Mouse (Mus musculus): ENCODE measurements around the gene Scd4. TPM values are rescaled to one million over a fixed set of nuclear protein-coding genes. Genes with fewer than 3 reads are reported as not detected.

The Scd4 gene
- polyA plus RNA-seq, 1 experiment from 2014 or later = 0.16 TPM

DNA sequence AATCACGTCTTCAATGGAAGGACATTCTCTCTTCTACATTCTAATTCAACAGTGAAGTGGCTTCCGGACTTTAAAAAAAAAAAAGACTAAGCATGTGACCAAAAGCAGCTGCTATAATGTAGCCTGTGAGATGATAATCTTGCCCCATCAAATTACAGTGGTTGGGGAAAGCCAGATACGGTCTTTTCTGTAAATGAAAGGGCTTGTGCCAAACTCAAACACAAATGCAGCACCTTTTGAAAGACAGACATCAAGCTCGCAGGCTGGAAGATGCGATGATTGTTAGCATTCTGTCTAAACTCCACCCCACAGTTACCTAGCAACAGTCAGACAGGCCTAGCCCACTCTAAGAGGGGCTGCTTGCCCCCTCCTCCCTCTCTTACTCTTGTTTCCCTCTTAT lies 22.1 kb upstream of the Scd4 start:
- H3K4me1 ChIP-seq (replicated peaks; ENCODE audit: control insufficient read depth, insufficient read depth, low read length) = peaks cover 18% of the 10 kb centered on the region
- 65% methylated on average over 5 of the region's 5 CpGs for WGBS
- DNase-seq (ENCODE audit: low spot score) = peak; percentile 30
- H3K27ac ChIP-seq (ENCODE audit: low read depth, low read length) = no peak overlapping the region
- H3K9me3 ChIP-seq (ENCODE audit: control insufficient read depth, low read length) = no peaks in the 10 kb centered on the region
- peaks cover 12% of the 10 kb centered on the region; the same call in 1 of the 2 replicates for H3K36me3 ChIP-seq (ENCODE audit: control insufficient read depth, insufficient read depth, low read length)
- no peak overlapping the region for H3K9ac ChIP-seq (ENCODE audit: low read depth, low read length)
- ATAC-seq (replicated peaks; ENCODE audit: low FRiP score) = no peak
- no peak overlapping the region for H3K4me2 ChIP-seq
- no peak overlapping the region for H3K4me3 ChIP-seq (ENCODE audit: low read depth, low read length)
- no peaks in the 10 kb centered on the region for H3K27me3 ChIP-seq (replicated peaks; ENCODE audit: control insufficient read depth, insufficient read depth, low read length)

DNA sequence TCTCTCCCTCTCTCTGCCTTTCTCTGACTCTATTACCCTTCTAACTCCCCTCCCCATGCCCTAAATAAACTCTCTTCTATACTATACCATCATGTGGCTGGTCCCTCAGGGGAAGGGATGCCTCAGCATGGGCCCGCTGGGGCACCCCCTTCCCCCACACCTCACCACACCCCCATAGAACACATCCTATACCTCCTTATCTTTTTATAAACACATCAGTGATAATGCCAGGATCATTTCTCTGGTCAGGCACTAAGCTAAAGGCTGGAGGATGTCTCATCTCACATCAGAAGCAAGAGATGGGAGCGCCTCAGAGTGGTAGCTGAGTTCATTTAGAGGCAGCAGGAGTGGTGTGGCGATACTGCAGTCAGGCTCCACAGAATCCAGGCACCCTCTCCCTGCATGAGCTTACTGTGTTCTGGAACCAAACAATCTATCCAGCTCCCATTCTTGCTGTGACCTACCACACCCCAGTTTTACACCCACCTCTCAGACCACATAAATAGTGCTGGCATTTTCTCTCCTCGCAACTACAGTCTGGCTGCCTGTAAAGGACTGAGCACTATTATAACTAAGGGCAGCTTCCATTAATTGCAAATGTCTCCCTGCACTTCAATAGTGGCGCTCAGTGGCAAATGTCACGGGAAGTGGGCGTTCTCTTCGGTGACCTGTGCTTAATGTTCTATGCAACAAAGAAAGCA lies 21.4 kb upstream of the Scd4 start:
- peaks cover 7% of the 10 kb centered on the region; the same call in 1 of the 2 replicates for H3K36me3 ChIP-seq (ENCODE audit: control insufficient read depth, insufficient read depth, low read length)
- no peak overlapping the region for H3K27ac ChIP-seq (ENCODE audit: low read depth, low read length)
- DNase-seq (ENCODE audit: low spot score) = peak; percentile 29
- no peak overlapping the region for H3K4me2 ChIP-seq
- WGBS = 76% methylated on average over 8 of the region's 8 CpGs
- H3K9ac ChIP-seq (ENCODE audit: low read depth, low read length) = no peak overlapping the region
- H3K4me1 ChIP-seq (replicated peaks; ENCODE audit: control insufficient read depth, insufficient read depth, low read length) = peaks cover 18% of the 10 kb centered on the region
- H3K4me3 ChIP-seq (ENCODE audit: low read depth, low read length) = no peak overlapping the region
- ATAC-seq (replicated peaks; ENCODE audit: low FRiP score) = no peak
- no peaks in the 10 kb centered on the region for H3K9me3 ChIP-seq (ENCODE audit: control insufficient read depth, low read length)
- no peaks in the 10 kb centered on the region; the same call in 1 of the 2 replicates for H3K27me3 ChIP-seq (replicated peaks; ENCODE audit: control insufficient read depth, insufficient read depth, low read length)

DNA sequence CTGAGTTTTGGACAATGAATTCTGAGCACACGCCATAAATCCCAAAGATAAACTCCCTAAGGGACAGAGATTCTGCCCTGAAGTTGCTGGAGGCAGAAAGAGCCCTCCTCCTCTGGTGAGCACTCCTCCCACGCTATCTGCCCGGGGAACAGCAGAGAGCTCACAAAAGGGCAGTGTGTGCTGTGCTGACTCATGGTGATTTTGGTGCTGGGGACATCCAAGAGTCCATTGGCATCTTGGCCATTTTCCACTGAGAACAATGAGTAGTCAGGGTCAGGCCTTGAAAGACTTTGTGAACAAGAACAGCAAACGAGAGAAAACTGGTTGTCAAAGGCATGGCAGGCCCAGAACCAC lies 20.9 kb upstream of the Scd4 start:
- no peak for ATAC-seq (replicated peaks; ENCODE audit: low FRiP score)
- 47% methylated on average over 4 of the region's 4 CpGs for WGBS
- H3K9me3 ChIP-seq (ENCODE audit: control insufficient read depth, low read length) = no peaks in the 10 kb centered on the region

DNA sequence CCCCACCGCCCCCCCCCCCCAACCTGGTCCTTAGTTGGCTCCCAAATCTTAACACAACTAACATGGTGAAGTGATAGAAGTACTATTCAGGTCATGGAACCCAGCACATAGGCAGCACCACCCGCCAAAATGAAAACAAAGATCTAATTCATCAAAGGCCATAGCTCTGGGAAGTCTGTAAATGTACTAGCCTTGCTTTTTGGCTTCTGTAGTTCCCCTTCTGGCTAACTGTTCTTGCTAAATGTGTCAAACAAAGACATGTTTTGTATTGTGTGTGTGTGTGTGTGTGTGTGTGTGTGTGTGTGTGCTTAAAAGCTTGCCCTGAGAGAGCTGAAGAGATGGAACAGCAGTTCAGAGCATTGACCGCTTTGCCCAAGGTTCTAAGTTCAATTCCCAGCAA lies 19.8 kb upstream of the Scd4 start:
- H3K4me3 ChIP-seq (ENCODE audit: low read depth, low read length) = no peak overlapping the region
- no peaks in the 10 kb centered on the region for H3K9me3 ChIP-seq (ENCODE audit: control insufficient read depth, low read length)
- no peaks in the 10 kb centered on the region for H3K36me3 ChIP-seq (ENCODE audit: control insufficient read depth, insufficient read depth, low read length)
- no peak overlapping the region for H3K4me2 ChIP-seq
- peaks cover 18% of the 10 kb centered on the region for H3K4me1 ChIP-seq (replicated peaks; ENCODE audit: control insufficient read depth, insufficient read depth, low read length)
- no peaks in the 10 kb centered on the region; the same call in 1 of the 2 replicates for H3K27me3 ChIP-seq (replicated peaks; ENCODE audit: control insufficient read depth, insufficient read depth, low read length)
- no peak overlapping the region for H3K9ac ChIP-seq (ENCODE audit: low read depth, low read length)
- ATAC-seq (replicated peaks; ENCODE audit: low FRiP score) (no peak), DNase-seq (ENCODE audit: low spot score) (peak; percentile 19)
- WGBS = 81% methylated on average over 3 of the region's 3 CpGs
- H3K27ac ChIP-seq (ENCODE audit: low read depth, low read length) = no peak overlapping the region

More for the DNA sequence above, 20.9 kb upstream of the Scd4 start:
- H3K36me3 ChIP-seq (ENCODE audit: control insufficient read depth, insufficient read depth, low read length) = peaks cover 4% of the 10 kb centered on the region; the same call in 1 of the 2 replicates
- no peak overlapping the region for H3K9ac ChIP-seq (ENCODE audit: low read depth, low read length)
- H3K27me3 ChIP-seq (replicated peaks; ENCODE audit: control insufficient read depth, insufficient read depth, low read length) = no peaks in the 10 kb centered on the region; the same call in 1 of the 2 replicates
- peaks cover 18% of the 10 kb centered on the region for H3K4me1 ChIP-seq (replicated peaks; ENCODE audit: control insufficient read depth, insufficient read depth, low read length)
- H3K4me2 ChIP-seq = no peak overlapping the region
- H3K27ac ChIP-seq (ENCODE audit: low read depth, low read length) = no peak overlapping the region
- peak; percentile 27 for DNase-seq (ENCODE audit: low spot score)
- no peak overlapping the region for H3K4me3 ChIP-seq (ENCODE audit: low read depth, low read length)

DNA sequence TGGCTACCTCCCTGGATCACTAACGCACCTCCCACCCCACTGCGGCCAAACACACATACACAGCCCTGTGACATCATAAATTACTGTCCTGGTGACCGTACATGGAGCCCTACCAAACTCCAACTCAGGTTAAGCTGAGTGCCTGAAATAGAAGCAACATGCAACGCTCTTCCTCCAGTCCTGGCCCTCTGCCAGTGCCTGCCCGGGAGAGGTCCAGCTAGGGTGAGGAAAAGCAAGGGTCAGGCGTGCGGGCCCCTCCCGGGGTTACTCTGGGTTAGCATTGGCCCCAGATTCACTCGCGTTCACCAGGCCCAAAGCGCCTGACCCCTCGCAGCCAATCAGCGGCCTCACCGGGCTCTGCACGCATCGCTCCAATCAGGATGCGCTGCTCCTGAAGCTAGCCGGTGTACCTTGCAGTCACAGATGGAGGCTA lies 18.5 kb upstream of the Scd4 start:
- H3K4me2 ChIP-seq = peak overlapping the region; percentile 83
- H3K27ac ChIP-seq (ENCODE audit: low read depth, low read length) = peak overlapping the region; percentile 40
- no peaks in the 10 kb centered on the region for H3K36me3 ChIP-seq (ENCODE audit: control insufficient read depth, insufficient read depth, low read length)
- peak overlapping the region; percentile 60 for H3K4me3 ChIP-seq (ENCODE audit: low read depth, low read length)
- ATAC-seq (replicated peaks; ENCODE audit: low FRiP score) = peak; percentile 91
- no peaks in the 10 kb centered on the region for H3K9me3 ChIP-seq (ENCODE audit: control insufficient read depth, low read length)
- H3K27me3 ChIP-seq (replicated peaks; ENCODE audit: control insufficient read depth, insufficient read depth, low read length) = no peaks in the 10 kb centered on the region; the same call in 1 of the 2 replicates
- peaks cover 18% of the 10 kb centered on the region for H3K4me1 ChIP-seq (replicated peaks; ENCODE audit: control insufficient read depth, insufficient read depth, low read length)
- WGBS = 5% methylated on average over 18 of the region's 18 CpGs
- H3K9ac ChIP-seq (ENCODE audit: low read depth, low read length) = peak overlapping the region; percentile 2
- DNase-seq (ENCODE audit: low spot score) = peak; percentile 70

GRCm38 (mm10) chr19:44314871-44315414 lies 17.9 kb upstream of the Scd4 start:
- no peaks in the 10 kb centered on the region for H3K9me3 ChIP-seq (ENCODE audit: control insufficient read depth, low read length)
- H3K9ac ChIP-seq (ENCODE audit: low read depth, low read length) = peak overlapping the region; percentile 2
- no peaks in the 10 kb centered on the region for H3K36me3 ChIP-seq (ENCODE audit: control insufficient read depth, insufficient read depth, low read length)
- peak overlapping the region; percentile 60 for H3K4me3 ChIP-seq (ENCODE audit: low read depth, low read length)
- no peak for DNase-seq (ENCODE audit: low spot score)
- peak; percentile 67 for ATAC-seq (replicated peaks; ENCODE audit: low FRiP score)
- peaks cover 18% of the 10 kb centered on the region for H3K4me1 ChIP-seq (replicated peaks; ENCODE audit: control insufficient read depth, insufficient read depth, low read length)
- no peaks in the 10 kb centered on the region; the same call in 1 of the 2 replicates for H3K27me3 ChIP-seq (replicated peaks; ENCODE audit: control insufficient read depth, insufficient read depth, low read length)
- peak overlapping the region; percentile 83 for H3K4me2 ChIP-seq
- 3% methylated on average over 11 of the region's 11 CpGs for WGBS
- peak overlapping the region; percentile 40 for H3K27ac ChIP-seq (ENCODE audit: low read depth, low read length)

DNA sequence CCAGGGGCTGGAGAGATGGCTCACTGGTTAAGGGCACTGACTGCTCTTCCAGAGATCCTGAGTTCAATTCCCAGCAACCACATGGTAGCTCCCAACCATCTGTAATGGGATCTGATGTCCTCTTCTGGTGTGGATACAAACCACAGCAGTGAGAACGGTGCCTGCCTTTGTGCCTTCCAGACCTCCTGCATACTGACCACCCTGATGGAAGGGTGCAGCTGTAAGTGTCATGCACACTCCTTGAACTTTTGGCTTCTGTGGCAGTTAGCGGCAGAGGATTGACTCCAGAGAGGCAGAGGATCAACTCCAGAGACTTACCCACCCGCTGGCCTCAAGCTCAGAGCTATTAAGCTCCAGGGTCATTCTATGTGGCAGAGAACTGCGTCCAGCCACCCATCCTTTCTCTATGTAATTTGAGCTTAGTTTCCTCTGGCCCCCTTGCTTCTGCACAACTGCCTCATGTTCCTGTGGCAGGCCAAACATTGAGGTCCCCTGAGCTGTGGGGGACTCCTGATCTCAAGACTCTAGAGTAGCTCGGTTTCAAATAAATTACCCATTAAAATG lies 16.1 kb upstream of the Scd4 start:
- peaks cover 7% of the 10 kb centered on the region for H3K4me1 ChIP-seq (replicated peaks; ENCODE audit: control insufficient read depth, insufficient read depth, low read length)
- 55% methylated on average over 5 of the region's 5 CpGs for WGBS
- no peak overlapping the region for H3K9ac ChIP-seq (ENCODE audit: low read depth, low read length)
- DNase-seq (ENCODE audit: low spot score) = peak; percentile 27
- H3K9me3 ChIP-seq (ENCODE audit: control insufficient read depth, low read length) = no peaks in the 10 kb centered on the region
- H3K27me3 ChIP-seq (replicated peaks; ENCODE audit: control insufficient read depth, insufficient read depth, low read length) = no peaks in the 10 kb centered on the region; the same call in 1 of the 2 replicates
- no peak overlapping the region for H3K4me2 ChIP-seq
- ATAC-seq (replicated peaks; ENCODE audit: low FRiP score) = no peak
- H3K36me3 ChIP-seq (ENCODE audit: control insufficient read depth, insufficient read depth, low read length) = no peaks in the 10 kb centered on the region
- H3K4me3 ChIP-seq (ENCODE audit: low read depth, low read length) = no peak overlapping the region
- H3K27ac ChIP-seq (ENCODE audit: low read depth, low read length) = no peak overlapping the region

DNA sequence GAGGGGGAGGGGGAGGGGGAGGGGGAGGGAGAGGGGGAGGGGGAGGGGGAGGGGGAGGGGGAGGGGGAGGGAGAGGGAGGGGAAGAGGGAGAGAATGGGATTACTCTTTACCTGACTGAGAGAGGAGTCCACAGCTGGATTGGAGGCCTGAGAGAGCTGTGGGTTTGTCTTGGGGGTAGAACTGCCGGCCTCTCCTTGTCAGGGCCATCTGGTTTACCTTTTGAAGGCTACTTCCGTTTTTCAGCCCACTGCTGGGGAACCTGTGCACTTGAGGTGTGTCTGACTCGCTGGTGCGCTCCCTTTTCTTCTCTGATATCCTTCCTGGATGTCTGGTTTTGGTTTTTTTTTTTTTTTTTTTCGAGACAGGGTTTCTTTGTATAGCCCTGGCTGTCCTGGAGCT lies 15.5 kb upstream of the Scd4 start:
- DNase-seq (ENCODE audit: low spot score) (peak; percentile 25), ATAC-seq (replicated peaks; ENCODE audit: low FRiP score) (no peak)
- no peak overlapping the region for H3K9ac ChIP-seq (ENCODE audit: low read depth, low read length)
- no peaks in the 10 kb centered on the region for H3K9me3 ChIP-seq (ENCODE audit: control insufficient read depth, low read length)
- no peaks in the 10 kb centered on the region for H3K36me3 ChIP-seq (ENCODE audit: control insufficient read depth, insufficient read depth, low read length)
- H3K4me1 ChIP-seq (replicated peaks; ENCODE audit: control insufficient read depth, insufficient read depth, low read length) = peaks cover 4% of the 10 kb centered on the region
- no peak overlapping the region for H3K4me3 ChIP-seq (ENCODE audit: low read depth, low read length)
- no peaks in the 10 kb centered on the region; the same call in 1 of the 2 replicates for H3K27me3 ChIP-seq (replicated peaks; ENCODE audit: control insufficient read depth, insufficient read depth, low read length)
- no peak overlapping the region for H3K4me2 ChIP-seq
- no peak overlapping the region for H3K27ac ChIP-seq (ENCODE audit: low read depth, low read length)
- WGBS = 66% methylated on average over 5 of the region's 5 CpGs

Measured in liver, embryonic 11.5 days (tissue).